Mouse (Mus musculus) spleen, adult 2 months (tissue): ENCODE data around the gene Ryr2.

ENCODE experiments used
- CTCF ChIP-seq: fragments of 200-500 bp; IDR thresholded peaks from 2 replicates; pipeline ENCODE4 v1.5.1; 2011; ENCODE audit warnings: mild to moderate bottlenecking, inconsistent platforms; ENCODE audit not compliant: insufficient read depth, insufficient read length, insufficient replicate concordance; ENCODE audit errors: extremely low read depth
- POLR2A ChIP-seq: fragments of 200-500 bp; IDR thresholded peaks from 2 replicates; pipeline ENCODE4 v1.6.1; 2011; ENCODE audit warnings: low read depth, low read length, inconsistent platforms

- TF ChIP-seq CTCF (no peak), POLR2A (no peak)
Observed at GRCm38 (mm10) chr13:12007579-12007978, 99.2 kb downstream of the Ryr2 start.
